Mouse (Mus musculus) layer of hippocampus, postnatal 36 days (tissue): ENCODE data around the gene Clybl. TPM values are rescaled to one million over a fixed set of nuclear protein-coding genes. Genes with fewer than 3 reads are reported as not detected.

Source experiments
- DNase-seq, 2 experiments: peaks; one replicate each; pipeline ENCODE4 v3.0.0; 2022
- total RNA-seq, 2 experiments: library from RNA; stranded (reverse); gene quantifications; 2 replicates each; pipeline ENCODE4 v1.2.3; 2021

Clybl gene
- total RNA-seq, 2 experiments from 2014 or later = 24.1 to 29.9 TPM

DNA sequence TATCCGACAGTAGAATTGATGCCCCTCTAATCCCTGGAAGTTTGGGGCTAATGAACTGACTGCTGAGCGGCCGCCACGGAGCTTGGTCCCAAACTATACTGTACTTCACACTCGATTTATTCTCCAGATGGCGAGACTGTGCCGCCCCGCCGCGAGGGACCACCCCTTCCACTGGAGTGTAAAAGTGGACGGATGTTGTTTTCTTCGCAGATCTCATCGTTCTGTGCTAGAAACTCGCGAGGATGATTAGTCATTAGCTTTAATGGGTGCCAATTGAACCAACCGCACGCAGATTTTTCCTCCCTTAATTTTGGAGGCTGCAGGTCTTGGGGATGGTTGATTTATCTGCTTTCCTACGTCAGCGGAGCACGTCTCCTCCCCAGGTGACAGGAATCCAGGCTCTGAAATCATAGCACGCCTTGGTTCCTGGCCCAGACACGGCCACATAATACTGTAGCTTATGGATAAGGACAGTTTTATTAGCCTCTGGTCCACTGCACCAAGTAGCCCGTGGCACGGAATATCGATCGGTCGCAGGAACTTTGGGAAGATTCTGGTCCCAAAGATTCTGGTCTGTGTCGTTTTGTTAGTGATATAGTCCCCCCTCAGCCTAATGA lies 185.9 kb downstream of the Clybl start:
- no peak for DNase-seq

DNA sequence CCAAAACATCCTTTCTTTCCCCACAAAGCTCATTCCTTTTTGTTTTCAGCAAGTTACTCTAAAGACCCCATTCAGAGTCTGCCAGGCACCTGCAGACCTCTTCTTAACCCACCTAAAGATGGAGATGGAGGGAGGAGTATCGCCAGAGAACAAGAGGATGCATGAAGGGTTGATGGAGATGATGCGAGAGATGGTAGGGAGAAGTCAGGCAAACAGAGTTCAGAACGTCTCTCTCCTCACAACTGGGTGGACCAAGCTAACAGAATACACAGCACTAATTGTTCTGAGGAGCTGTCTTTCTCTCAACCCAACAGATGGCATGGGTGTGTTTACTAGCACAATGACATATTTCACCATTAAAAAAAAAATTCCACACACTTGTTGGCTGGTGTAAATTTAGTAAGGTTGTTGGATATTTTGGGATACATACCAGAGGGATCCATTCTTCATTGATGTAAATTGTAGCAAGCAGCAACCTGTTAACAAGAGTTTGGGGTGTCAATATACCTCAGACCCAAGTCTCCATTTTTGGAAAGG lies 186.4 kb downstream of the Clybl start:
- no peak for DNase-seq

DNA sequence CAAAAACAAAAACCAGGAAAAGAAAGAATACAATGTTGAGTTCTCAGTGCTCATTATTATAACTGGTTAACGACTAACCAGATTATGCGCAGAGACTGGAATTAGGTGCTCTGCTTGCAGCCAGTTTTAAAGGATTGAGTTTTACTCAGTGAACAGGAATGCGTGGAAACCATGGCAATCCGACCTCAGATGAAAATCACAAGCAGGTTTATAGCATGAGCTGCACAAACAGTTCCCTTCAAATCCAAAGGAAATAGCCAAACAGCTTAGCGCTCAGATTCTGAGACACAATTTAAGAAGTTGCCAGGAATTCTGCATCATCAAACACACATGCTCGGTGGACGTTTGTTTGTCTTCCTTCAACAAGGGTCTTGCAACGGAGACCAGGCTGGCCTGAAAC lies 187.0 kb downstream of the Clybl start:
- no peak for DNase-seq

DNA sequence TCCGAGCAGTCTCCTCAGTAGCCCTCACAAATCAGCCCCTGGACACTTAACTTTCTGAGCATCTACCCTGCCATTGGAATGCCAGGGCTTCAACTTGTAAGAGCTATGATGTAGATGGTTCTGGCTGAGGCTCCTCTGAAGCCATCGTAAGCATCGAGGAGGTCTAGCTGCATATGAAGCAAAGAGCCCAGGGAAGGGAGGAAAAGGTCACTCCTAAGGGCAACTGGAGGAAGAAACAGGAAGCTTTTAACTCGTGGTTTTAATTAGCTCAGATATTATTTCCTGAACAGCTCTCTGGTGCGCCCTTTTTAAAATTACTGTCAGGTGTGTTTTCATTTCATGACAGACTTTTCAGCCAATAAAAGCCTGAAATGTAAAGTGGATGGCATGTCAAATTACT lies 190.5 kb downstream of the Clybl start:
- DNase-seq = no peak

DNA sequence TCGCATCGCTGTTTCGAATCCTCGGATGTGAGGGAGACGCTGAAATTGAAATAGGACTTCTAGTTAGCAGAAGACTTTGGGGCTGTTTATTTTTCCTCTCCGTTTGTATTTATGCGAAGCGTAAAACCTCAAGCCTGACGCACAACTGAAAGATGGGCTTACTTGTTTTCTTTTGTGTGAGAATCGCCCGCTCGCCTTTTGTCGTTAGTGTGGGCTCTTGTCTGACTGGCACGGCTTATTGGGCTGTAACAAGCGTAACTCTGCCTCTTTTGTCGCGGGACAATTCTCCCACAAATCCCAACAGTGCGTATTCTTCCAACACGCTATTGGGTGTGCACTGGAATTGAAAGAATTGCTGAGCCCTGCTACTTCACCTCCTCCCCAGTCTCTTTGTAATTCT lies 192.0 kb downstream of the Clybl start:
- DNase-seq = no peak

DNA sequence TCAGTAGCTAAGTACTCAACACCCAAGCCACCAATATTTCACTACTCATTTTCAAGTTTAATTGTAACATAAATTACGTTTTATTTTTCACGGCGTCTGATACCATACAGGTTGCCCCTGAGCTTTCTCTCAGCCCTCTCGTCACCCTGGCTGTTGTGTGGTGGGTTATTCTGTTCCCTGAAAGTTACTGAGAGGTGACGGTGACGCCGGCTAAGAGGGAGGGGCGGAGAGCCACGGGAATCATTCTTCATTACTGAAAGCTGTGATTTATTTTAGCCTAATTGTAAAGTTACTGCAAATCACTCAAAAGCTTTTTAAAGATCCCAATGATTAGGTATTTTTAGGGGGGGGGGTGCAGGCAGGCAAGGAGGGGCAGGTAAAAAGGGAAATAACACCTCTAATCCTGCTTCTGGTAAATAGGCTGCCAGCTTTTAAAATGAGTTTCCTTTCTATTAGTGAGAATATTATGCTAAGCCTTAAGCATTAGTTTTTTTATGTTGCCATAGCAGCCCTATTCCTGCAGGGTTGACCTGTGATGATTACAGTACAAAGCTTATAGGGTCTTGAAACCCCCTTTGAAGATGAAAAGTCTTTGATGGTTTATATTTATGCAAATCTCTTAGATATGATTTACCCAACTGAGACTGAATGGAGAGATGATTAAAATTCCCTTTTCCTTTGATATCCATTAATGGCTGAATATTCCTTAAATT lies 192.9 kb downstream of the Clybl start:
- no peak for DNase-seq

DNA sequence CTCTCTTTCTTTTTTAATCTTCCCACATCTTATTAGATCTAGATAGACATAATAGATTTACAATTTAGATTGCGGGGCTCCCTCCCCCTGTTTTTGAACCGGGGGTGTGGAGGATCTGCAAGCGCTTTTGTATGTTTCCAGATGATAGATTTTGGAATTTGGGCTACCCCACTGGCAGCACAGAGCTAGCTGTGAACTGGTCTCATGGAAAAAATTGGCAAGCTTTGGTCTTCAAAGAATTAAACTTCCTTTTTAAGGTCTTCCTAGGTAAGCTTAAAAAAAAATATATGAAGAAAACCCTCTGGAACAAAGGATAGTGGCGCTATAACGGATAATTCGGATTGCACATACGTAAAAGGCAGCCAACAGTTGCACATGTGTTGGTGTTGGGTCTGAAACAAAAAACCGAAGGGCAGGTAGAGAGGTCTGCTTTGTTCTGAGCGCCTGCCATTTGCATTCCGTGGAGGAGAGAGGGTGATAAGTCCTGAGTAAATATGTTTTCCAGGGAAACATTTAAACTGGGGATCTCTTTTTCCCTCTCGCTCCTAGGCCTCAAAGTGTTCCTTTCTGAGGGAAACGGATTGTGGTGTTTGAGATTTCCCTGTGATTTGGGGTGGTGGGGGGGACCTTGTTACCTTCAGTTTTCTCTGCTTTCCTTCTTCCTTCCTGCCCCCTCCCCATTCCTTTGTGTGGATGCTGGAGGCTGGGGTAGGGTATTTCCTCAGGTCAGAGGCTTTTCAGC lies 193.7 kb downstream of the Clybl start:
- no peak for DNase-seq

DNA sequence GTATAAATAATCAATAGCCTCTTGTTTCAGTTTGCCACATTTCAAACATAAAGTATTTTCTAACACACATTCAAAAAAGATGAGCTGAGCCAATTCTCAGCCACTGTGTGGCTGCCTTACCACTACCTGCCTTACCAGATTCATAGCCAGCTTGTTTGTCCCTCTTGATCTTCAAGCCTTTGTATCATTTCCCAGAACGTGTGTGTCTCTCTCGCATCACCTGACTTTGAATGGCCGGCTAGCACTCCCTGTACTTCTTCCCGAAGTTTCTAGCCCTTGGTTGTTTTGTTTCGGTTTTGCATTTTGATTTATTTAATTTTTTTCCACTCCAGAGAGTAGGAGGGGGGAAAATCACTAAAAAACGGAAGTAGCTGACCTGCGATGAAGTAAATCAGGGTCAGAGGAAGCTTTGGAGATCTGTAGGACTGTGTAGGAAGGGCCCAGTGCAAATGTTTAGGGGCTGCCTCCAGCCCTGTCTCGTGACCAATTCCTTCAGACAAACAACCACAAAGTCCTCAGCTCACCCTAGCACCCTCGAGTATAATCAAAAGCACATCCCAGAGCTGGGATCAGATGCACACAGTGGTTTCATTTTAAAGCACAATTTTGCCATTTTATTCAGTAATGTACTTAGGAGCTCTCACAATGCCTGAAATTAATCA lies 195.1 kb downstream of the Clybl start:
- no peak for DNase-seq

DNA sequence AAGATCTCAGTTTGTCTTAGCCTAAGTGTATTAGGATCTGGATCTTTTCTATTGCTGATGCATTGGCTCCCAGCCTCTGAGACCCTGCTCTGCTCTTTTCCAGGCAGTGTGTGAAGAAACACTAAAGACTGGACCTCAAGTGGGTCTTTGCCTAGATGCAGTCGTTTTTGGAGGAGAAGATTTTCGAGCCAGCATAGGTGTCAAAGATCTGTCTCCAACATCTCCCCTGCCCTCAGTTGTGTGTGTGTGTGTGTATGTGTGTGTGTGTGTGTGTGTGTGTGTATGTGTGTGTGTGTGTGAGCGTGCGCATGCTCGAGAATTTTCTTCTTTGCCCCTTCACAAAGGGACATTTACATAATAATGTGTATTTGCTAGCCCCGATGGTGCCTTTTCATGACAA lies 196.2 kb downstream of the Clybl start:
- DNase-seq = no peak

DNA sequence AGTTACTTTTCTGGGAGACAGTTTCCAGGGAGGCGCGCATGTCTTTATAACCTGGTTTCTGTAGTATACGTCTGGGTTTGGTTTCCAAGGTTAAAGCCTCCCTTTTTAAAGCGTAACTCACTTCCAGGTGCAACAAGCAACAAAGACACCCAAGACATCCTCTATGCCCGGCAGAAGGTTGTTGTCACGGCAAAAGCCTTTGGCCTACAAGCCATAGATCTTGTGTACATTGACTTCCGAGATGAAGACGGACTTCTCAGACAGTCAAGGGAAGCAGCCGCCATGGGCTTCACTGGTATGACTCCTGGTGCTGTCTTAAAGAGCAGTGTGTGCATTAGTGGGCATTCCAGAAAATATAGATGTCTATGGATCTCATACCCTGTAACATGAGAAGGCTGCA lies 197.6 kb downstream of the Clybl start:
- no peak for DNase-seq

DNA sequence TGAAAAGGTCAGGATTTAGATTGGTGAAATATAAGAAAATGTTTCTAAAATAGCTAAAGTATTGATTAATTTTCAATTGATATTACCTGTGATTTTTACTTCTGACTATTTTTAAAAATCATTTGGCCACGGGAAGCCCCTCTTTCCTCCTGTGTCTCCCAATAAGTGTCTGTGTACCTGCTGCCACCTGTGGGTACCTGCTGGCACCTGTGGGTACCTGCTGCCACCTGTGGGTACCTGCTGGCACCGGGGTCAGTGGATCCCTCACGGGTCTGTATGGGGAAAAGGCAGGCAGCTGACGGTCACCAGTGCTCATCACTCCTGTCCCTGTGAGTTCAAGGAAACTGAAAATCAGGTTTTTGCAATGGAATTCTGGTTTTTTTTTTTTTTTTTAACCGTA lies 198.5 kb downstream of the Clybl start:
- no peak for DNase-seq

DNA sequence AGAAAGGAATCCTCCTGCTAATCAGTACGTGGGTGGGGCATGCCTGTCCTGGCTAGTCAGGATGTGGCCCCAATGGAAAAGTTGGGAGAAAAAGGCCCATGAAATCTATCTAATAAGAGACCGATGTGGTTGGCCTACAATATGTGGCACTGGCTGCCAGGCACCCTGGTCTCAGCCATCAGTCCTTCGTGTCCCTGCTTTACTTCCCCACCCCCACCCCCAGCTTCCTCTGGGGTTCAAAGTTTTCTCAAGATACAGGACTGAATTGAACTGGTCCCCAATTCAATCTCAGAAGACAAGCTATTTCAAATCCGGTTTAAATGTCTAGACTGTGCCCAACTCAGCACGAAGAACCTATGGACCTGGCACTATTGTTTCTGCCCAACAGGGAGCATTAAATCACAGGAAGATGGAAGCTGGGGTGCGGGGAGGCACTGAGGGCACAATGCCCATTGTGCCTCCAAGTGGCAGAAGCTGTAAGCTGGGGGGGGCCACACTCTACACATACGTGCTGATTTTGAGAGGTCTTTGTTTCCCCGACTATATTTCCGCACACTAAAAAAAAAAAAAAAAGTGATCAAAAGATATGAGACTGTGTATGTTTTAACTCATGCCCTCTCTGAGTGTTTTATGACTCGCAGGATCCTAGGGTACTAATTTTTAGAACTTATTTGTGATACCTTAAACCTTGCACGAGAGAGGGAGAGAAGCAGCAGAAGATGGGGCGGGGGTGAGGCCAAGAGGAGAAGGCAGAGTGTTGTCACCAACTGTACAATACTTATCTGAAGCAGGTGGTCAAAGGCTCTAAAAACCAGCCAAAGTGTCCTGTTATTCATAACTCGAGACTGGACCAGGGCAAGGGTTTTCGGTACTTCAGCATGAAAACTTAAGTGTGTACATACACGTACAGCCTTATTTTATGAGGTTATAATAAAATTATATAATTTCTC lies 199.7 kb downstream of the Clybl start:
- DNase-seq = no peak

DNA sequence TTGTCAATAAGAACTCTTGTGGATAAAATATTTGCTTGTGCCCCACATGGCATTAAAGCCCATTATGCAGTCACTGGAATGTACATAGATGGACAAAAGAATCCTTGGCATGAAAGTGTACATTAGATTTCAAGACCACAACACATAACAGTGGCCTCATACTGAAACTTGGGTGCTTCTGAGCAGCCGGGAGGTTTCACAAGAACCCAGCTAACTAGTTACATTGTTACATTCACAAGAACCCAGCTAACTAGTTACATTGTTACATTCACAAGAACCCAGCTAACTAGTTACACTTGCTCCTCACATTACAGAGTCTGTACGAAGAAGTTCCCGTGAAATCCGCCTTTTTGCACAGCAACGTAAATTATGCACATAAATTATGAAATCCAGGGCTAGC lies 200.8 kb downstream of the Clybl start:
- no peak for DNase-seq

DNA sequence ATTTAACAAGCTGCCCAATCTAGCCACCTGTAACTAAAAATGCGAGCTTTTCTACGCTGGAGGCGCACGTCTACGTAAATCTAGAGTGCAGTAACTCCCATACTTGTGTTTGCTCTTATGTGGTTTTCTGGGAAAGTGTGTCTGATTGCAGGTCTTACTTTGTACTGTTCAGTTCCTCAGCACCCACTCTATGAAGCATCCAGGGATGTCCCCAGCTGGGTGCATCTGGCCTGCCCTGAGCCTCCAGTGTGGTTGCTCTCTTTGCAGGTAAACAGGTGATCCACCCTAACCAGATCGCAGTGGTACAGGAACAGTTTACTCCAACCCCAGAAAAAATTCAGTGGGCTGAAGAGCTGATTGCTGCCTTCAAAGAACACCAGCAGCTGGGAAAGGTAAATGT lies 202.4 kb downstream of the Clybl start:
- no peak for DNase-seq

DNA sequence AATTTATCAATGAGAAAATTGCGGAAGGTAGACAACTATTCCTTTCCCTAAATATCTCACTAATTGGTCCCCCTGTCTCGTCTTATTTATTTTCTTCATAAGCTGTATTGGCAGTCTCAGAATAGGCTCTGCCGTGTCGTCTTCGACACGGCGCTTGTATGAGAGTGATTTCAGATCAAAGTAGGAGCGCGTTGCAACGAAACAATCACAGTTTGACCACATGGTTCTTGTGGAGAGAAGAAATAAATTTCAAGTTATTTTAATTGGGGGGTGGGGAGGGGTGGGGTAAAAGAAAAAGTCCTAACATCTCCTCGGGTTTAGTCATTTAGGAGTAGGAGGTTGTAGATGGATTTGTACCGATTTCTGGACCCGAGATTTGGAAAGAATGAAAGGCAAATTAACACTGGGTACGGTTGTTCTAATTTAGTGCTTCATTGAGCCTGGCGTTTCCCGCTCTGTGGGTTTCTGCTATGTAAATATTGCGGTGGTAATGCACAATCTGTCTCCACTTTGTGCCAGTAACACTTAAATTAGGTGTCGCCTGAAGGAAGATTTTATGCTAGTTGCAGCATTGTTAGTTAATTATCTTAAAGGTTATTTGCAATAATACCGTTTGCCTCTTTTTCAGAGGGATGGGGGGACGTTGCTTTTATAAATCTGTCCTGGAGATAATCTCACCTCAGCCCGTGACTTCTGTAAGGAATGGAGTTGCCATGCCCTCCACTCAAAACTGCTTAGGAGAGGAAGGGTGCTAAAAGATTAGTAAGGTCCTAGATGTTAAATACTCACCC lies 203.1 kb downstream of the Clybl start:
- no peak for DNase-seq

DNA sequence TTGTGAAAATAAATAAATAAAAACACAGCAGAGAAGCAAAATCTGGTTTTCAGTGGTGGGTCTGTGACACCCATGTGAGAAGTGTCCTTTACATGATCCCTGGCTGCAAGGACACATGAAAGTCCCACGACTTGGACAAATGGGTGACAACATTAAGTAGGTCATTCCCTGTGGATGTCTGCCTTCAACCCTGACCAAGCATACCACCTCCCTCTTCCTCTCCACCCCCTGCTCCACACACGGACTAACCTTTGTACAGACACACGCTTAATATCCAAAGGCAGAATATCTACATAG lies 203.7 kb downstream of the Clybl start:
- no peak for DNase-seq

DNA sequence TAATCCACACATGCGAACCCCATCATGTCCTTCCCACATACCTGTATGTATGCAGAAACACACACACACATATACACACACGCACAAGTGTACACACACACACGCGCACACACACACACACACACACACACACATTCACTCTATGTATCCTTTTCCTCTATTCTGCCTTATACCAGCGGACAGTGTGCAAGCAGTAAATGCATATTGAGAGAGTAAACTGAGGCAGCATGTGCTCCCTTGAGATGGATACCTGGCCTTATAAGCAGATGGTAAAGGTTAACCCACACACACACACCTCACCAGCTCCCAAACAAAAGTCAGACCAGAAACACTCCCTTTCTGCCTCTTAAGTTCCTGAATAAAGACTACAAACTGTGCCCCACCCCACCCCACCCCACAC lies 204.3 kb downstream of the Clybl start:
- DNase-seq = no peak

DNA sequence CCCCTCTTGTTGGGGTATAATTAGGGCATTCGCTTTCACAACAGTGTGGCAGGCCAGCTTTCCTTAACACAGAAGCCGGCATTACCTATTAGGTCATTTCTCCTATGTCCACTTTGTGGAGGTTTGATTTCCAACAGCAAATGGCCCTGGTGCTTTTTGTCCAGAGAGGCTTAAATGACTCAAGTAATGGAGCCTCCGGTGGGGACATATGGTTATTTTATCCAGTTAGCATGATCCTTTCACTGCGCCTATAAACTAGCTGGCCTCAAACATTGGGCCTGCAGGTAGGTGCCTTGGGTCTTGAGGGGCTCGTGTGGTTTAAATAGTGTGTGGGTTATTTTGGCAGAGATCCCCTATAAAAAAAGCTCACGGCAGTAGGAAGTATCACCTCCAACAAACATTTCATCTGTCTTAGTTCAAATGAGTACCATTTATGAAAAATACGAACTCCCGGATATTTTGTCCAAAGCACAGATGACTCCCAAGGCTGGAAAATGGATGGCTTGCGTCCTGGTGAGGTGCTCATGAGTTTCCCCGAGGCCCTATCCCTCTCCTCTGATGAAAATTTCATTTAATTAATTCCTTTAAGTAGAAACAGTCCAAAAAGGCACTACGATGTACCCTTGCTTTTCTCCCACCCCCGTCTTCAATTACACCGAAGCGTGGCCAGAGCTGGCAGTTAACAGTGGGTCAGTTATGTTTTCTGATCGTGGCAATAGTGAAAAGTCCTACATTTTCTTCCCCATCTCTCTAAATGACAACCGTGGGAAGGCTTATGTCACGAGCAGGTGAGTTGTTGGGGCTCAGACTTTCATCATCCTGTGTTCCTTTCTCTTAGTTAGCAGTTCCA lies 205.0 kb downstream of the Clybl start:
- no peak for DNase-seq

DNA sequence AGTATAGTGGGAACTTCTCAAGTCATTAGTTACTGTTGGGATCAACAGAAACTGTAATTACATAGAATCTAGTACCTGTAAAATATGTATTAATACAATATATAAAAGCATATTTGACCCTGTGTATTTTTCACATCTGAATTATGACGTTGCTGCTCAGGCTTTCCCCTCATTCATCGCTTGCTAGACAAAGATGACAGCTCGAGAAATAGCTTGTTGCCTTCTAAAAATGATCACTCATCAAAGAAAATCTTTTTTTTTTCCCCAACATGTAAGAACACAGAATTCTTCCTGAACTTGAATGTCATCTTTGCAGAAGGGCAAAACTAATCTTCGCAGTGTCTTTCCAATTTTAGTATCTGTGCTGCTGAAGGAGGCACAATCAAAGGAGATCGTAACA lies 206.3 kb downstream of the Clybl start:
- no peak for DNase-seq

DNA sequence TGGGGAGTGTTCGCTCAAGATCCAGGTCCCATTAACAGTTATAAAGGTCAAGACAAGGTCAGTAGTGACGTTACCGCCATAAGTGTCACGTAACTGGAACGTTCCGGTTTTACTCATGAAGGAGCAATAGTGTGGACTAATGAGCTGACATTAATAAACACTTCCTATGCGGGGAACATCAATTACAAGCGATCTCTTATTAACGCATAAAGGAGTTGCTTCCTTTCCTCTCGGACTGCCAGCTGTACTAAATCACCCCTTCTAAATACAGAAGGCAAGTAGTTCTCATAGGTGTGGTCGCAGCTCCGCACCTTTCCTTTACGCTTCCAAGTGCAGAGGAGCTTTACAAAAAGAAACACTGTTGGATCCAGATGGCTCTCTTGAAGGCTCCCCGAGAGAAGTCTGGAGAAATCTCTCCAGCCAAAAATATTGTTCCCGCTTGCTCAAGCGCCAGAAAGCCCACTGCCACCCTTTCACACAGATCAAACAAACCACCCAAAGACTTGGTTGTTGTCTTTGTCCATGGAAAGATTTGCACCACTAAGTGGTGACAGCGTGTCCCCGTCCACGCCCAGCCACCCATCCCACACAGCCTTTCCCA lies 207.0 kb downstream of the Clybl start:
- no peak for DNase-seq
